Mouse (Mus musculus) ovary, adult 18-20 months (tissue): ENCODE data around the gene Gm10197.
"Not testable (repeated sequence)": the region's sequence is repeated elsewhere in the genome, so short reads cannot be mapped to it uniquely, and the experiment has no call there.

Source experiments
- DNase-seq: peaks from one replicate; pipeline ENCODE4 v3.0.0; 2022; ENCODE audit warnings: low spot score, mixed read lengths

Gm10197 gene

GRCm38 (mm10) chr19:53371666-53372065, at the start of gene Gm10197:
Gene Gm10197 (minus strand): TSS chr19:53371766.
- DNase-seq = no peak

GRCm38 (mm10) chr19:53420924-53421582, 49.5 kb upstream of the Gm10197 start:
- peak; percentile 70 for DNase-seq

GRCm38 (mm10) chr19:53419834-53420233, 48.3 kb upstream of the Gm10197 start:
- DNase-seq = peak; percentile 48

- no peak for DNase-seq
Measured at GRCm38 (mm10) chr19:53415198-53415597, 43.6 kb upstream of the Gm10197 start.

GRCm38 (mm10) chr19:53414650-53415049, 43.1 kb upstream of the Gm10197 start:
- no peak for DNase-seq

- DNase-seq = no peak
Measured at GRCm38 (mm10) chr19:53413617-53414380, 42.2 kb upstream of the Gm10197 start.

- no peak for DNase-seq
Measured at GRCm38 (mm10) chr19:53412149-53412848, 40.7 kb upstream of the Gm10197 start.

GRCm38 (mm10) chr19:53409663-53410307, 38.2 kb upstream of the Gm10197 start:
- DNase-seq = no peak

GRCm38 (mm10) chr19:53408398-53408797, 36.8 kb upstream of the Gm10197 start:
- no peak for DNase-seq

GRCm38 (mm10) chr19:53407350-53407749, 35.8 kb upstream of the Gm10197 start:
- DNase-seq = no peak

- DNase-seq = no peak
Measured at GRCm38 (mm10) chr19:53405810-53406209, 34.2 kb upstream of the Gm10197 start.

GRCm38 (mm10) chr19:53404837-53405356, 33.3 kb upstream of the Gm10197 start:
- no peak for DNase-seq

GRCm38 (mm10) chr19:53404219-53404836, 32.8 kb upstream of the Gm10197 start:
- peak; percentile 40 for DNase-seq

- DNase-seq = no peak
Measured at GRCm38 (mm10) chr19:53402741-53403432, 31.3 kb upstream of the Gm10197 start.

GRCm38 (mm10) chr19:53400332-53401110, 29.0 kb upstream of the Gm10197 start:
- DNase-seq = no peak

- no peak for DNase-seq
Measured at GRCm38 (mm10) chr19:53399213-53399612, 27.6 kb upstream of the Gm10197 start.

GRCm38 (mm10) chr19:53397451-53398233, 26.1 kb upstream of the Gm10197 start:
- DNase-seq = no peak

- DNase-seq = not testable (repeated sequence)
Measured at GRCm38 (mm10) chr19:53395805-53396204, 24.2 kb upstream of the Gm10197 start.

GRCm38 (mm10) chr19:53394956-53395355, 23.4 kb upstream of the Gm10197 start:
- not testable (repeated sequence) for DNase-seq
